Mouse (Mus musculus) liver, adult 2 months (tissue): ENCODE data around the gene B3galnt1.

Experiments used
- CTCF ChIP-seq: fragments of 200-500 bp; IDR thresholded peaks from 2 replicates; pipeline ENCODE4 v1.5.1; 2011; ENCODE audit warnings: low read depth, low read length, control low read depth
- POLR2A ChIP-seq: fragments of 200-500 bp; IDR thresholded peaks from 2 replicates; pipeline ENCODE4 v1.6.1; 2011; ENCODE audit warnings: low read length, control low read depth; ENCODE audit not compliant: insufficient read depth; ENCODE audit errors: extremely low read depth

DNA sequence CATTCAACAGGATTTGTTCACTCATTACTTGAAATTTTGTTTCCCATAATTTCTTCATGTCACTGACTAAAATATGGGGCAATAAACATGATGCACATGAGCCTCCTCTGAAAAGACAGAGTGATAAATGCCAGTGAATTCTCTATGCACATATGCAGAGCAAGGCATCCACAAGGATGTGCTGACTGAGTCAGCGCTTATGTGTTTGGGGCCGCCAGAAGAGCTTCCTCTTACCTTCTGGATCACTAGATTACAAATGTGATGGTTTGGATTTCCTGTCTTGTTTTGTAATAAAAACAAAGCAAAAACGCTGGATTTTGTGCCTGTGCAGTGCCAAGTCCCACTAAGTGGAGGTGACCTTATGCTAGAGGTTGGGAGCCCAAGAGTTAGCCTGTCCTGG, 22.0 kb downstream of the B3galnt1 start:
- TF ChIP-seq CTCF (no peak), POLR2A (no peak)
